Mouse (Mus musculus): Measurements from ENCODE around the gene Asns.
"Not testable (repeated sequence)": the region's sequence is repeated elsewhere in the genome, so short reads cannot be mapped to it uniquely, and the experiment has no call there.

Gene Asns

GRCm38 (mm10) chr6:7676194-7676901 lies 16.7 kb downstream of the Asns start:
- DNase-seq (ENCODE audit: low spot score): no peak

GRCm38 (mm10) chr6:7672438-7673253 lies 20.4 kb downstream of the Asns start:
- no peak for DNase-seq (ENCODE audit: low spot score)

GRCm38 (mm10) chr6:7671429-7671828 lies 21.6 kb downstream of the Asns start:
- DNase-seq (ENCODE audit: low spot score): no peak

GRCm38 (mm10) chr6:7670588-7670987 lies 22.5 kb downstream of the Asns start:
- DNase-seq (ENCODE audit: low spot score): no peak

GRCm38 (mm10) chr6:7669721-7670120 lies 23.3 kb downstream of the Asns start:
- DNase-seq (ENCODE audit: low spot score): no peak

GRCm38 (mm10) chr6:7668332-7668731 lies 24.7 kb downstream of the Asns start:
- no peak for DNase-seq (ENCODE audit: low spot score)

- DNase-seq (ENCODE audit: low spot score): not testable (repeated sequence)
Measured at GRCm38 (mm10) chr6:7665902-7666301, 27.2 kb downstream of the Asns start.

- DNase-seq (ENCODE audit: low spot score): no peak
Measured at GRCm38 (mm10) chr6:7661455-7661854, 31.6 kb downstream of the Asns start.

- DNase-seq (ENCODE audit: low spot score): no peak
Measured at GRCm38 (mm10) chr6:7660377-7661080, 32.5 kb downstream of the Asns start.

- no peak for DNase-seq (ENCODE audit: low spot score)
Measured at GRCm38 (mm10) chr6:7656601-7657000, 36.5 kb downstream of the Asns start.

GRCm38 (mm10) chr6:7648458-7648857 lies 44.6 kb downstream of the Asns start:
- no peak for DNase-seq (ENCODE audit: low spot score)

Measured in layer of hippocampus, adult 9-10 months (tissue).